Mouse (Mus musculus): ENCODE data around the gene Sik2.

DNA sequence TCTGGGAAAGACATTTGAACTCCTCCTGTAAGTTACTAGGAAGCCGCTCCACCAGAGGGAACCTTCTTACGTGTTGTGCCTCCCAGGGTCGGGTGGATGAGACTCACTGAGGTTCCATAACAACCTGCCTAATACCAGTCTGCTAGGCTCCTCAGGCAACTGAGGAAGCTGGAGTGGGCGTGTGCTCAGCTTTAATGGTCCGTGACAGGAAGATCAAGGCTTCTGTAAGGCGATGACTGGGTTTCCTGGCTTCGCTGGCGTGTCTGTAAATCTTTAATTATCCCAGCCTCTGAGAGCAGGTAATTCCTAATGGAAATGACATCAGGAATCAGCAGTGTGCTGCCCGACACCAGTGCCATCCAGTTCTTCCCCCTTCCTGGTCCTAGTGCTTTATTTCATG lies 163.3 kb downstream of the Sik2 start:
- no peak for TF ChIP-seq CTCF (IDR thresholded peaks at IDR 0.05; ENCODE audit: low read depth)
- no peak for TF ChIP-seq EP300 (IDR thresholded peaks at IDR 0.05; ENCODE audit: low read depth)

Data from heart, postnatal 0 days (tissue).